In the genomic region with DNA sequence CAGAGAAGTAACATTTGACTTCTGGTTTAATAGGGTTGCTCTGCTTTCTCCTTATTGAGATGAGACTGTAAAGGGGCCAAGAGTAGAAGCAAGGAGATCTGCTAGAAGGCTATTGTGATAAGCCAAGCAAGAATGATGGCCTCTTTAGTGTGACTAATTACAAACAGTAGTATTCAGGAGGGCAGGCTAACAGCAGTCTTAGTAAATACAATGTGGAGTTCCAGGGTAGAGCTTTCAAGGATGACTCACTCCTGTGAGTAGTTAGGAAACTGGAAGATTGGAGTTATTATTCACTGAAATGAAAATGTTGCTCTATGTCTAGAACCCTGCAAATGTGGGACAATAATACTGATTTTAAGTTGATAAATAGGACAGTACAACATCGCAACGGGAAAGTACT, we compare ENCODE assay signal across 15 mouse cellular contexts.
"Had no signal": no experiment of that assay in that cellular context is flagged by ENCODE, and none has a peak within 500 bp of the region (broad histone marks: within the 10 kb centered on the region; RNA-seq: fewer than 3 reads in every experiment).

No protein-coding gene starts in this region.

- H3K4me1 ChIP-seq: midbrain, embryonic 10.5 days; midbrain, embryonic 12.5 days; neural tube, embryonic 12.5 days had no signal

- H3K27ac ChIP-seq: midbrain, embryonic 10.5 days; midbrain, embryonic 12.5 days; neural tube, embryonic 12.5 days had no signal

- H3K4me3 ChIP-seq: midbrain, embryonic 10.5 days; midbrain, embryonic 12.5 days; neural tube, embryonic 12.5 days had no signal

- DNase-seq: lung, adult 18-20 months; lung, embryonic 14.5 days; lung, postnatal 10 days; lung, postnatal 4 days; midbrain, embryonic 14.5 days; right cerebral cortex, postnatal 25 days; right cerebral cortex, postnatal 4 days; spleen, adult 18-20 months; thymus, adult 2 months; thymus, postnatal 25 days; thymus, postnatal 4 days had no signal

- H3K9me3 ChIP-seq: midbrain, embryonic 10.5 days; midbrain, embryonic 12.5 days; neural tube, embryonic 12.5 days had no signal

- ATAC-seq: midbrain, embryonic 16.5 days had no signal

- H3K27me3 ChIP-seq: midbrain, embryonic 12.5 days; neural tube, embryonic 12.5 days had no signal

- H3K4me2 ChIP-seq: lung, embryonic 14.5 days; midbrain, embryonic 12.5 days; neural tube, embryonic 12.5 days had no signal

- H3K9ac ChIP-seq: lung, embryonic 14.5 days; midbrain, embryonic 12.5 days; neural tube, embryonic 12.5 days had no signal
